Mouse (Mus musculus): ENCODE measurements around the gene Limd2.

Limd2 gene

DNA sequence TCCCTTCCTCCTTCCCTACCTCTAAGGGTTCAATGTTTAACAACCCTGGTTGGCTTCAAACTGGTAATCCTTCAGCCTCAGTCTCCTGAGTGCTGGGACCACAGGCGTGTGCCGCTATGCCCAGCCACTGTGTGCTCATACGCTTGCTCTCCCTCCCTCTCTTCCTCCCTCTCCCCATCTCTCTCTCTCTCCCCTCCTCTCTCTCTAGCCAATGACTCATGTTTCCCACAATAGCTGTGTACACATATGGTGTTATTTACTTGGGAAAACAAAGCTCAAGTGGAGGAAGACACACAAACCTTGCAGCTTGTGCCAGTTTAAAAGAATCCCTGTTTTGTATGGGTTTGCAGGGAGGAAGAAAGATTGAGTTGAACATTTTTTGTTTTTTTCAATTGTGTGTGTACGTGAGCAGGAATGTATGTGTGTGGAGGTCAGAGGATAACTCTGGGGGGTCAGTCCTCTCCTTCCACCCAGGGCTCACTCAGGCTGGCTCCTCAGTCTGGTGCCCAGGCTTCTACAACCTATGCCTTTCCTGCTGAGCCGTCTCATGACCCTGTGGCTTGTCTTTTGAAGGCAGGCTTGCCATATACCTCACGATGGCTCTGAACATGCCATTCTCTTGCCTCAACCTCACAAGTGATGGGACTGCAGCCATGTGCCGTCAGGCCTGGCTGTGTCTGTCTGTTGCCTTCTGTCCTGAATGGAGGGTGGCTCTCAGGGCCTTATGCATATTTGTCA, 19.2 kb upstream of the Limd2 start:
- TF ChIP-seq GATA4 (IDR thresholded peaks at IDR 0.05; ENCODE audit: insufficient replicate concordance, low read length): no peak

DNA sequence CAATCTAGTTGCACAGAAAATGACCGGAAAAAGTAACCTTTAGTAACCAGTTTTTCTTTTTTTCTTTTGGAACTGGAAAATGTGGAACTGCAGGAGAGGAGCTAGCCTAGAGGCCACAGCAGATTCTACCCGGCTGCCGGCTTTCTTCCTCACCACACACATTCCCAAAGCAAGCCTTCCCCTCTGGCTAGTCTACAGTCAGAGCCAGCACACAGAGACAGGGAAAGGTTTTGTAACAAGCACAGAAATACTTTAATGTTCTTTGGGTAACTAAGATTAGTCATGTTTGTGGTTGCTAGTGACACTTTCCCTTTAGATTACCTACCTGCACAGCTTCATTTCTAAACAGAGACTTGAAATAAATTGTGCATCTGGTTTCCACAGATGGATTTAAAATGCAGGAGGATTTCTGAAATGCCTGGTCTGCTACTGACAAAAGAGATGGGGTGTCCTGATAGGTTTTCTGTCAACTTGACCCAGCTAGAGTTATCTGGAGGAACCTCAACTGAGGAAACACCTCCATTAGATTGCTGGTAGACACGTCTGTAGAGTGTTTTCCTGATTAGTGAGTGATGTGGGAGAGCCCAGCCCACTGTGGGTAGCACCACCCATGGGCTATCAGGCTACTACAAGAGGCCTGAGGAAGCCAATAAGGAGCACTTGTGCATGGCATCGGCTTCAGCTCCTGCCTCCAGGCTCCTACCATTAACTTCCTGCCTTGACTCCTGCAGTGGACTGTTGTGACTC, 17.5 kb upstream of the Limd2 start:
- no peak for TF ChIP-seq GATA4 (IDR thresholded peaks at IDR 0.05; ENCODE audit: insufficient replicate concordance, low read length)

DNA sequence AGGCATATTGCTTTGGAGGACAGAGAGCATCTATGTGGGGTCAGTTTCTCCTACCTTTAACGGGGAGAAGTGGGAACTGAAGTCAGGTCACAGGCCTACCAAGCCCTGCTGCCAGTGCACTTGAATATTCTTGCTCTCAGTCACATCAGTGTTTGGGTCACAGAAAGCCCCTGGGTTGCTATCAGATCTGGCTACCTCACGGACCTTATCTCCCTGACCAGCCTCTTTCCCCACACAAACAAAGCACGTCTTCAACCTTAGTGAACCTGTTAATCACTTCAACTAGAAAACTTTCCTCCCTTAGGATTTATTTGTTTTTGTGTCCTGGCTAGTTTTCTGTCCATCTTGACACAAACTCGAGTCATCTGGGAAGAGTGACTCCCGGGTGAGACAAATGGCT, 15.7 kb upstream of the Limd2 start:
- no peak for TF ChIP-seq GATA4 (IDR thresholded peaks at IDR 0.05; ENCODE audit: insufficient replicate concordance, low read length)

DNA sequence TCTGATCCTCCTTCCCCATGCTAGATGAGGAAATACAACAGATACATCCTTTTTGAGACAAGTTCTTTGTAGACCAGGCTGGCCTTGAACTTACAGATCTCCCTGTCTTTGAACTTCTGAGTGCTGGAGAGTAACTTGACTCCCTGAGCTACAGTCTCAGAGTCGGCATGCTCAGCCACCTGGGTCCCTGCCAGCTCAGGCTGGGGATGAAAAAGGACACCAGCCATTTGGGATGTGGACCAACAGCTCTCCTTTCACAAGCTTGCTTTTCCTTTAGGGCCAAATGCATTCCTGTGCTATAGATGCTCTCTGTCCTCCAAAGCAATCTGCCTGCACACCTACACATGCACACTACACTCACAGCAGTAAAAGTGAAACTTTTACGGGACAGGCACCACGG, 14.4 kb upstream of the Limd2 start:
- no peak for TF ChIP-seq GATA4 (IDR thresholded peaks at IDR 0.05; ENCODE audit: insufficient replicate concordance, low read length)

DNA sequence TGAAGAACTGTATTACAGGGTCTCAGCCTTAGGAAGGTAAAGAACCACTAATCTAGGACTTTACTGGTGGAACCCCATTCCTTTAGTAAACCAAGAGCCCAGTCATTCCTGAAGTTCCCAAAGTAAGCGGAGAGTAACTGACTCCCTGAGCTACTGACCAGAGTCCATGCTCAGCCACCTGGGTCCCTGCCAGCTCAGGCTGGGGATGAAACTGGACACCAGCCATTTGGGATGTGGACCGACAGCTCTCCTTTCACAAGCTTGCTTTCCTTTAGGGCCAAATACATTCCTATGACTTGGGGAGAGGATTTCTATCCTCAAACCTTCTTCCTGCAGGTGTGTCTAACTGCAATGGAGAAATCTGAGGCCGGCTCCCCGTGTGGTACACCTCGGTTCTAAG, 13.7 kb upstream of the Limd2 start:
- no peak for TF ChIP-seq GATA4 (IDR thresholded peaks at IDR 0.05; ENCODE audit: insufficient replicate concordance, low read length)

DNA sequence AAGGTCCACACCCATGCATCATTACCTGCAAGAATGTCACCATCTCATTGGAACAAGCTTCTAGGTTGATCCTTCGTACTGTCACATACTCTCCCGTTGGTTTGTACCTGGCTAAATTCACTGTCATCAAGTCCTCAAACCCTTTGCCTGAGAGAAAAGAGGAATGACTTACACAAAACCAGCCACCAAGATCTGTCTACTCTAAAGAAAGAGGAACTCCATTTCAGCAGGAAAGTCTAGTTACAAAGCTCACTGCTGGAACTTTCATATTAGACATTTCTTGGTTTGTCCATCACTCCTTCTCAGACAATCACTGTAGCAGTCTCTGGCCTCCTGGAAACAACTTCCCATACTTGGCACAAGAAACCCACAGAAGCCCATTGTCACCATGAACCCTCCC, 12.6 kb upstream of the Limd2 start:
- TF ChIP-seq GATA4 (IDR thresholded peaks at IDR 0.05; ENCODE audit: insufficient replicate concordance, low read length): no peak

DNA sequence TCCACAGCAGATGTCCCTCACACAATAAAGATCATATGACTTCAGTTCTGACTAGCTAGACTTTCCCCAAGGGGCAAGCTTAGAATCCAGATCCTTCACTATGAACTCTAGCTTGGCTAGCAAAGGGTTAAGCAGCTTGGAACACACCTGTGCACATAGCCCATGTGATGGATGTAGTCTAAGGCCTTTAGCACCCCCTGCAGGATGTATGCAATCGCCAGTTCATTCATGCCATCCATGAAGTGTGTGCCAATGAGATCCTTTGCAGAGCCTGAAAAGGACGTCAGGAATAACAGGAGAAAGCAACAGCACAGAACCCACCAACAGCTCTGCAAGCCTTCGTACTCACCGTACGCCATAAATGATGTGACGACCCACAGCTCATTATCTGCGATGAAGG, 10.1 kb upstream of the Limd2 start:
- no peak for TF ChIP-seq GATA4 (IDR thresholded peaks at IDR 0.05; ENCODE audit: insufficient replicate concordance, low read length)

DNA sequence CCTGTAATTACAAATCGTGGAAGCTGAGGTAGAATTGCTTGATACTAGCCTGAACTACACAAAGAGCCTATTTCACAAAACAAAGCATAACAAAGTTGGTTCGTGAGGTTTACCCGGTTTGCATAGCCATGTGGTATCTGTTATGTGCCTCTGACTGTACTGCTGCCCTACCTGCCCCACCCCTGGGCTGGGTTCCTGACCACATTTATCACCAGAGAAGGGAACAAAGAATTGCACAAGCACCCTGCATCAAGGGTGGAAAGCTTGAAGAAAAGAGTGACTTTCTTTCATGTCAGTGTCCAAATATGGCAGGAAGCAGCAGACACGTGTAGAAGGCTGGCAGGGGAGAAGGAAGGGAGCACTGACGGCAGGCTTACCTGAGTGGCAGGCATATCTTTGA, 6.8 kb upstream of the Limd2 start:
- no peak for TF ChIP-seq GATA4 (IDR thresholded peaks at IDR 0.05; ENCODE audit: insufficient replicate concordance, low read length)

DNA sequence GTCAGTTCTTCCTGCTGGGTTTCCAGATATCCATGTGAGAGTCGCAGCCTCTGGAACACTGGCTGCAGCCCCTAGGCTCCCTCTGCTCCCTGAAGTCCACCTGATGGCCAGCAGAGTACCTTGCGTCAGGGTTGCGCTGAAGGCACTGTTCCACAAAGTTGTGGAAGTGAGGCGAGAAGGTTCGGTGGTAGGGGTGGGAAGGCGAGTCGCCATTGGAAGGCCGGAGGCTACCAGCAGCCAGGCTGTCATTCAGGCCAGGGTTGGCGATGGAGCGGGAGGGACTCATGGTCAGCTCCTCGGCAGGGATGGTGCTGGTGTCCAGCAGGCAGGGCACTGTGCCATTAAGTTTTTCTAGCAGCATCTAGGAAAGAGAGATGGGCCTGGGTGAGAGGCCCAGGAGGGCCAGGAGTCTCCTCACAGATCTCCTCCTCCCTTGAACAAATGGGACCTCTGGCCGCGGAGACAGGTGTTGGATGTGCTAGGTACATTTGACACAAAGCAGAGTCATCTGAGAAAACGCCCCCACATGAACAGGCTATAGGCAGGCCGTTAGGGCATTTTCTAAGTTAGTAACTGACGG, 4.0 kb upstream of the Limd2 start:
- TF ChIP-seq GATA4 (IDR thresholded peaks at IDR 0.05; ENCODE audit: insufficient replicate concordance, low read length): no peak

DNA sequence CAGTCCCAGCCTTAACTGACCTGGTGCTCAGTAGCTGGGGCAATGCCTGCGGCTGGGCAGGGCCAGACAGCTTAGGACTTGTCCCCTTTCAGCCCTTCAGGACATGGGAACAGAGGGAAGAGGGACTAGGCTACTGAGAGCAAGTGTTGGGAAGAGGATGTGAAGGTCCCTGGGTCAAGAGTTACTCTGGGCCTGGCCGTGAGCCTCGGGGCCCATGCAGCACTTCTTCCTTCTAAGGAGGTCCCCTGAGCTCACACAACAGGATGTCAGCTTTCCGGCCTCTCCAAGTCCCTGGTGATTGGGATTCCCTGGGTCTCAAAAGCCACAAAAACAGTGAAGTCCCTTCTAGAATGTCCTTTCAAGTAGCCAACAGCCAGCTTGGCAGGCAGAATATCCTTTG, 2.9 kb upstream of the Limd2 start:
- peak; percentile 41; the same call in 1 of the 2 replicates for TF ChIP-seq GATA4 (IDR thresholded peaks at IDR 0.05; ENCODE audit: insufficient replicate concordance, low read length)

DNA sequence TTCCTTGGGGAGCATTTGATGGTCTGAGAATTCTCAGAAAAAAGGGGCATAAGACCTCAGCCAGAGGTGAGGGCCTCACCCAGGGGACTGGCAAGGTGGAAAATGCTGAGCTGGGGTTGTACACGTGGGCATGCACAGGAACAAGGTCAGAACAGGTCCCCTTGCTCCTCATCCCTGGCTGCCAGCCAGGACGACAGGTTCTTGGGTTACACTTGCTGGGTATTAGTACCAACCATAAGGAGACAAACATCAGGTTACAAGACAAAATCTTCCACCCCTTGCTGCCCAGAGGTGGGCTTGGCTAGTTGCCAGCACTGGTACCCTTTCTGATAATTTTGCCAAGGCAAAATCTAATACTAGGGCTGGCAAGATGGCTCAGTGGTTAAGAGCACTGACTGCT, 1.6 kb upstream of the Limd2 start:
- no peak for TF ChIP-seq GATA4 (IDR thresholded peaks at IDR 0.05; ENCODE audit: insufficient replicate concordance, low read length)

DNA sequence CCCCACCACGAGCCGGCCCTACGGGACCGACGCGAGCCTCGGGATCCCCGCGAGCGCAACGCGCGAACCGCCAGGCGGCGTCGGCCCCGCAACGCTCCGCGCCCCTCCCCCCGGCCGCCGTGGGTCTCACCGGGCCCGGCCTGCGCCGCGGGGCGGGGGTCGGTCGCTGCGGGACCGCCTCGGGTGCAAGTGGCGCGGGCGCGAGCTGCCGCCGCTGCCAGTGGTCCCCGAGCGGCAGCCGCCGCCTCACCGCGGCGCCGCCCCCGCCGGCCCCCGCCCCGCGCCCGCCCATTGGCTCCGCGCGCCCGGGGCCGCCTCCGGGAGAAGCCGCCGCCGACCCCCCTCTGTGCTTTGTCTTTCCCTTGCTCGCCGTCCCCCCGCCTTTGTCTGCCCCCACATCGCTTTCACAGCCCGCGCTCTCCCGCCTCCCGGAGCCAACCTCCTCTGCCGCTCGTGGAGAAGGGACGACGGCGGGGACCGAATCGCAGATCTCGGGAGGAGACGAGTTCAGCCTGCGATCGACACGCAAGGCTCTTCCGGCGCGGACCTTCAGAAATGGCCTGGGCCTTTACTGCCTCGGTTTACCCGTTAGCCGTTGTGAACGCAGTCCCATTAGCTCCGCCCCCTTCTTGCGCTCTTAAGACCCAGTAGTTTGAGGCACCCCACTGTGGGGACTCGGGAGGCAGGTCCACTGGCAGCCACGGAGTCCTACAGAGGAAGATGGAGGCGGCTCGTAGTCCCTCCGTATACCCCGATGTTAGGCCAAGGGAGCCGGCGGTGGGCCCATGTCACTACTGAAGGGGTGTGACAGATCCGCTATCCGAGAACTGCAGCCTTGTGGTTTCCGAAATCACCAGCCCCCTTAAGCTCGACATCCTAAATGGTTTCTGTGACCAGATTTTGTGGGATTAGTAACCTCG, 479 bp downstream of the Limd2 start:
- no peak for TF ChIP-seq GATA4 (IDR thresholded peaks at IDR 0.05; ENCODE audit: insufficient replicate concordance, low read length)

DNA sequence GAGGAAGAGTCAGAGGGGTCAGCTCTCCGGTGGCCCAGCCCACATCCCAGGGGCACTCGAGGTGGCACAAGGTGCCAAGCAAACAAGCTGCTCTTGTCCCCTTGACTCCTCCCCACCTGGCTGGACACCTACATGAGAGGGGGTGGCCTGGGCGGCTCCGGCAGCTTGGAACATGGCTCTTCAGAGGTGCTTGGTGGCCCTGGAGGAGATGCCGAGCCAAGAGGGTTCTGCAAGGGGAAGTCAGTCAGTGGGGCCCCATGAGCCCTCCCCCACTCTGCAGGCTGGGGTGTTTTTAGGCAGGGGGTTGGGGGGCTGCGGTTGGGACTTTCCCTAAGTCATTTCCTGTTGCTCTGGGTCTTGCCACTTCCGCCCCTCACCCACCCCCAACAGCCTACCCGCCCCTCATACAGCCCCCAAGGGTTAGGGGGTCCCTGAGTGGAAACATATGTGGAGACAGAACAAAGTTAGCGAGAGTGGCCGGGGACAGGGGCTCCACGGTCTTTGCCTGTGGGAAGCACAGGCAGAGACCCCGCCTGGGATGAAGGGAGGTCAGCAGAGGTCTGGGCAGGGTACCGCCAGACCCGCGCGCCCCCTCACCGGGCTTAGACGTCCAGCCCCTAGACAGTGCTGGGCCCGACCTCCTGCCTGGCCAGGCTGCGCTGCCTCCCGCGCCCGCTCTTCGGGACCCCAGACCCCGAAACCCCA, 1.3 kb downstream of the Limd2 start:
- no peak for TF ChIP-seq GATA4 (IDR thresholded peaks at IDR 0.05; ENCODE audit: insufficient replicate concordance, low read length)

DNA sequence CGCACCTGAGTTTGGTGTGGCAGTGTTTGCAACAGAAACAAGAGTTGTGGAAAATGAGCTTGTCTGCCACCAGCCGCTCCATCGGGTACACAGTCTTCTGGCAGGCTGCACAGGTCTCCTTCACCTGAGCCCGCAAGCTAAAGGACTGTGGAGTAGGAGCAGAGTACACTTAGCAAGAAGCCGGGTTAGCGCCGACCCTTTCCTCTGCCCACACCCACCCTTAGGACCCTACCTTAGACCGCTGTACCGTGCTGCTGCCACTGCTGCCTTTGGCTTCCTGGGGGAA, 1.8 kb downstream of the Limd2 start:
- TF ChIP-seq GATA4 (IDR thresholded peaks at IDR 0.05; ENCODE audit: insufficient replicate concordance, low read length): no peak
